Mouse (Mus musculus) lung, postnatal 14 days (tissue): ENCODE data around the gene Hsd3b7.

Experiments used
- DNase-seq: peaks from one replicate; pipeline ENCODE4 v3.0.0; 2021

The Hsd3b7 gene

DNA sequence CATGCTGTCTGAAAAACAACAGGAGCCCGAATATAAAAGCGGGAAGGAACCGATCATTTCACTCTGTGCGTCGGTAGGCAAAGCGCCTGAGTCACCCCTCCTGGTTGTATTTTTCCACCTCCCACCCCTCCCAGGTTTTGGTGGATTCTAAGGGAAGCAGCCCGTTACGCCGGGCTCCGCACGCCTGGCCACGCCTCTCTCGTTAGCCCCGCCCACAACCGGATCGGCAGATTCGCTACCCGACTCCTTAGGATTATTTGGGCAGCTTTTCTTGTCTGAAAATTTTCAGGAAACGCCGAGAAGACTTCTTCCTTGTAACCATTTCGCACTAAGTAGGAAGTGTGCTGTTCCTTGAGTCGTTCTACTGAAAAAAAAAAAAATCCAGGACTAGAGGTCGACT lies 24.0 kb upstream of the Hsd3b7 start, which contains the start of gene Setd1a:
TSS of gene Setd1a (plus strand) at position 245 of the 400 bp plus-strand sequence.
- DNase-seq = peak; percentile 94

- peak; percentile 97 for DNase-seq
Measured at GRCm38 (mm10) chr7:127776878-127777473, 23.4 kb upstream of the Hsd3b7 start.

- peak; percentile 62 for DNase-seq
Measured at GRCm38 (mm10) chr7:127777474-127778266, 22.7 kb upstream of the Hsd3b7 start.

DNA sequence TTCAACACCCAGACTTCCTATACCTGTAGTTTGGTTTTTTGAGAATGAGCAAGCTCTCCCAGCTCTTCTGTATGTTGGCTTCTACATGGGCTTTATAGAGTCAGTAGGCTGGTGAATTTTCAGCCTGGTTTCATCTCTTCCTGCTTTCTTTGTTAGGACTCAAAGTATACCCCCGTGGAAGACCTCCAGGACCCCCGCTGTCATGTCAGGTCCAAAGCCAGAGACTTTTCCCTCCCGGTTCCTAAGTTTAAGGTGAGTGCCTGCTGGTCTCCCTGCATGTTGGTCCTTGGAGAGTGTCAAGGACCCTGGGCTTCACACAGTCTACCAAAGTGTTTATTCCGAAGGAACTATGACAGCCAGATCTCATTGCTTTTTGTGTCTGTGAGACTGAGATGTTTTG lies 22.1 kb upstream of the Hsd3b7 start:
- DNase-seq = no peak

DNA sequence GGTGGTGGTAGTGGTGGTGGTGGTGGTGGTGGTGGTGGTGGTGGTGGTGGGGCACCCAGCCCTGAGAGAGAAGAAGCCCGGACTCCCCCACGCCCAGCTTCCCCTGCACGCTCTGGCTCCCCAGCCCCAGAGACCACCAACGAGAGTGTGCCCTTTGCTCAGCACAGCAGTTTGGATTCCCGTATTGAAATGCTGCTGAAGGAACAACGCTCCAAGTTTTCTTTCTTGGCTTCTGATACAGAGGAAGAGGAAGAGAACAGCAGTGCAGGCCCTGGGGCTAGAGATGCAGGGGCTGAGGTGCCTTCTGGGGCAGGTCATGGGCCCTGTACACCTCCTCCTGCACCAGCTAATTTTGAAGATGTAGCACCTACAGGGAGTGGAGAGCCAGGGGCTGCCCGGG lies 15.1 kb upstream of the Hsd3b7 start, which contains the start of gene Gm49388:
TSS of gene Gm49388 (plus strand) at position 301 of the 400 bp plus-strand sequence.
- no peak for DNase-seq

- no peak for DNase-seq
Measured at GRCm38 (mm10) chr7:127797076-127797845, 3.1 kb upstream of the Hsd3b7 start.

- DNase-seq = no peak
Measured at GRCm38 (mm10) chr7:127798591-127798990, 1.8 kb upstream of the Hsd3b7 start.

DNA sequence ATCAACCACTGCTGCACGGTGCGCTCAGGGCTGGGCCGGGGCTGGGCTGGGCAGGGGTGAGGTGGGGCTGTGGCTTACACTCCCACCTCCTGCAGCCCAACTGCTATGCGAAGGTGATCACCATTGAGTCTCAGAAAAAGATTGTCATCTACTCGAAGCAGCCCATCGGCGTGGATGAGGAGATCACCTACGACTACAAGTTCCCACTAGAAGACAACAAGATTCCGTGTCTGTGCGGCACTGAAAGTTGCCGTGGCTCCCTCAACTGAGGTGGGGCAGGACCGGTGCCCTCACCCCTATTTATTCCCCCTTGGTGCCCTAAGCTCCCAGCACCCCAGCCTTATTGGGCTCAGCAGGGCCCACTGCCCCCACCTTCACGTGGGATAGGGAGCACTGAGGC lies 1.2 kb upstream of the Hsd3b7 start:
- no peak for DNase-seq

- no peak for DNase-seq
Measured at GRCm38 (mm10) chr7:127799738-127800137, 666 bp upstream of the Hsd3b7 start.

- DNase-seq = no peak
Measured at GRCm38 (mm10) chr7:127801010-127801621, 712 bp downstream of the Hsd3b7 start.

DNA sequence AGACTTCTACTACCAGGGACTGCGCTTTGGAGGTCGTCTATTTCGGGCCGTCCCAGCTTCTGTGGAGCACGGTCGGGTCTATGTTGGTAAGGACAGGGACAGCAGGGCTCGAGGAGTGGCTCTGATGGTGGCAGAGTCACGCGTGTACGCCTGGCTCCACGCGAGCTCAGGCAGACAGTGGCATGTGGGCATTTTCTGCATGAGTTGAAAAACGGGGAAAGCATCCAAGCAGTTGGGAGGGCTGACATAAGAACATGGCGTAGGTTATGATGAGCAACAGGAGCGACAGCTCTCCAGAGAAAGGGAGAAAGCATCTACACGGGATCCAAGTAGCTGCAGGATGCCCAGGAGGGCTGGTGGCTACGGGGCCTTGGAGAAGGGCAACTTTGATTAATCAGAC lies 1.9 kb downstream of the Hsd3b7 start:
- no peak for DNase-seq

GRCm38 (mm10) chr7:127808821-127809220 lies 8.4 kb downstream of the Hsd3b7 start:
- no peak for DNase-seq

GRCm38 (mm10) chr7:127809846-127810245 lies 9.4 kb downstream of the Hsd3b7 start:
- DNase-seq = no peak

DNA sequence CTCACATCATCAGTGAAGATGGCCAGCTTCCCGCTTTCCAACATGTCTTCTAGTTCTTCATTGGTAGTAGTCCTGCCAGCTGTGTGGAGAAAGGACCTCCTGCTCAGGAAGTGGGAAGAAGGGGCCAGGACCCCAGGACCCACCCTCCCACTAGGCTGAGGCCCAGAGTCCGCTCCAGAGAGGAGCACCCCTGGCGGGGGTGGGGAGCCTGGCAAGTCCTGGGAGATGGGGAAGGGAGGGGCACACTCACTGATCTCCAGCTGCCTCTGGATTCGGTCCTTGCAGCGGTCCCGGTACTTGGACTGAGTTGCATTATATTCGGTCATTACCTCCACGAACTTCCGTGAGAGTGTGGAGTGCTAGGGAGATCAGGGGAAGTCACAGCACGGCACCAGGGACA lies 10.2 kb downstream of the Hsd3b7 start:
- DNase-seq = no peak

DNA sequence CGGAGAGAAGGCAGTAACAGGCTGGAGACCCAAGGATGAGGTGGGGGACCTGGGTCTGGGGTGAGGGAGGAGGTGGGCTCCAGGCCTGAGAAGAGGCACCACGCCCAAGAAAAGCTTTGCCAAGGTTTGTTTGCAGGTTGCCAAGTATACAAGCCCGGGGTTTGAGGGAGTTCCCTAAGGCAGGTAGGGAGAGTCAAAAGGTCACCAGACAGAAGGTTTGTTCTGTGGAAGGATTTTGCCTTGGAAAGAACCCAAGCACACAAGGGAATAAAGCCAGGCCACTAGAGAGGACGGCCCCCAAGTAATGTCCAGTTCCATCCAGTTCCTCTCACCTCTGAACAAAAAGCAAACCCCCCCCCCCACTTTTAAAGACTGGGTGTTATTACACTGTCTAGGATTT lies 10.8 kb downstream of the Hsd3b7 start:
- no peak for DNase-seq

DNA sequence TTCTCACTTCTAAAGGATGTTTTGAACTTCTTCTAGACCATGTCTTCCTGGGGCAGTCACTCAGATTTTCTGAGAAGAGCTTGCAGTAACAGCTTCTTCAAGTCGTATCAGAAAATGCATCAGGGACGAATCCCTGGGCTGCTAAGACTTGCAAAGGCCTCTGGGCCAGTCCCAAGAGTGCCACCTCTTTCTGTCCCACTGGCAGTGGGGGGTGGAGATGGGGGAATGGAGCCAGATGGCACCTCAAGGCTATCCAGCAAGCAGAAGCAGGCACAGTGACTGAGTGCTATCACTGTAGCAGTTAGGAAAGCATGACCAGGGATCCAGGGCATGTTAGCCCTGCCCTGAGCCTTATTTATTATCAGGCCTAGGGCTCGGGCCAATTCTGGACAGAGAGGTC lies 11.9 kb downstream of the Hsd3b7 start:
- no peak for DNase-seq

GRCm38 (mm10) chr7:127813821-127814220 lies 13.4 kb downstream of the Hsd3b7 start:
- DNase-seq = no peak

DNA sequence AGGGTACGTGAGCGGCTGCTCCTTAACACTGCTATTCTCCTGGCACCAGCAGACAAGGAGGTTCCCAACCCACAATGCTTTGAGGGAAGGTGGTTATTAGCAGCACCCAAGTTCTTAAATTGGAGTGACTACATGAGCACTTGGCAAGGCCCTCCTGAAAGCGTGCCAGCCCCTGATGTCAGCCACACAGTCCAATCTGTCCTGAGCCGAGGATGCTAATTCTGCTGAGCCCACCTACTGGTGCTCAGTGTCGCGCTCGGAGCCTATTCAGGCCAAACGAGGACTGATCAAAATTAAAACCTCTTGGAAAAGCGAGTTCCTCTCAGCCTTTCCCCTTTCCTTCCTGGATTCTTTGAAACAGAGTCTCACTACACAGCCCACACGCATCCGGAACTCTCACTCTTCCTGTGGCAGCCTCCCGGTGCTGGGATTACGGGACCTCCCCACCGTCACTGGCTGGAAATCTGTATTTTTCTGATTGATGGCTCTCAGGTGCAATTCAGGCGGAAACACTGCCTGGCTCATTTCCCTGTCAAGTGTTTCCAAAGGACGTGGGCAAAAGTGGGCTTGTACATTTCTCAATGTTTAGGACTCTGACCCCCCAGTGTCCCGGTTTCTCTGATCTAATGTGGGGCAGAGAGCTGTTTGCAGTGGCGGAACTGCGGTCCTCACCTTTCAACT lies 14.0 kb downstream of the Hsd3b7 start:
- peak; percentile 48 for DNase-seq

- DNase-seq = no peak
Measured at GRCm38 (mm10) chr7:127815116-127815665, 14.8 kb downstream of the Hsd3b7 start.

GRCm38 (mm10) chr7:127815954-127816821 lies 15.8 kb downstream of the Hsd3b7 start:
- DNase-seq = peak; percentile 56

- no peak for DNase-seq
Measured at GRCm38 (mm10) chr7:127817053-127817452, 16.6 kb downstream of the Hsd3b7 start.
